Mouse (Mus musculus) midbrain, embryonic 12.5 days (tissue): ENCODE measurements at regions not wholly inside any gene's neighbourhood (a gene's known extent, or its start where the extent isn't known, plus 50 kb on each side); places are given as distances from the start of the nearest gene placed in this dataset.
A peak's percentile ranks its signal among the peaks of the same experiment; 100 is the strongest.

Experiments
- ATAC-seq: fragments of 200-750 bp; cut with Nextera tagmentation; 2 replicates; pipeline ENCODE4 v1.8.0; 2017; ENCODE audit warnings: low read depth, moderate TSS enrichment, moderate library complexity; ENCODE audit not compliant: low FRiP score
- H3K27ac ChIP-seq: fragments of 300-500 bp; sonication (generic); replicated peaks from 2 replicates; pipeline ENCODE4 v1.5.1; 2016; ENCODE audit warnings: mild to moderate bottlenecking
- H3K27me3 ChIP-seq: fragments of 300-500 bp; sonication (generic); 2 replicates; pipeline ENCODE4 v1.6.1; 2016; ENCODE audit warnings: mild to moderate bottlenecking
- H3K36me3 ChIP-seq: fragments of 300-500 bp; sonication (generic); 2 replicates; pipeline ENCODE4 v1.6.1; 2016
- H3K4me1 ChIP-seq: fragments of 300-500 bp; sonication (generic); 2 replicates; pipeline ENCODE4 v1.6.1; 2016
- H3K4me2 ChIP-seq: fragments of 300-500 bp; sonication (generic); replicated peaks from 2 replicates; pipeline ENCODE4 v1.6.1; 2016; ENCODE audit warnings: mild to moderate bottlenecking, moderate library complexity
- H3K4me3 ChIP-seq: fragments of 300-500 bp; sonication (generic); 2 replicates; pipeline ENCODE4 v1.5.1; 2016; ENCODE audit warnings: mild to moderate bottlenecking
- H3K9ac ChIP-seq: fragments of 300-500 bp; sonication (generic); replicated peaks from 2 replicates; pipeline ENCODE4 v1.6.1; 2016; ENCODE audit warnings: mild to moderate bottlenecking, moderate library complexity
- H3K9me3 ChIP-seq: fragments of 300-500 bp; sonication (generic); 2 replicates; pipeline ENCODE4 v1.6.1; 2016; ENCODE audit warnings: mild to moderate bottlenecking
- WGBS: fragments of 180-500 bp; shearing (Covaris S2); methylation state at CpG from one replicate; pipeline ENCODE4 v1.1.7; 2016; 5-methylcytosine and 5-hydroxymethylcytosine counted together

GRCm38 (mm10) chr15:97620261-97620660 is 85.4 kb downstream of the Rpap3 start:
- Histone ChIP-seq H3K4me3 (no peak overlapping the region), H3K4me2 (no peak overlapping the region), H3K27ac (no peak overlapping the region), H3K27me3 (no peaks in the 10 kb centered on the region), H3K9ac (no peak overlapping the region), H3K9me3 (no peaks in the 10 kb centered on the region), H3K36me3 (no peaks in the 10 kb centered on the region), H3K4me1 (no peaks in the 10 kb centered on the region)
- ATAC-seq = no peak
- 79% methylated on average over 6 of the region's 6 CpGs for WGBS

- H3K4me2 ChIP-seq = no peak overlapping the region
- 87% methylated on average over 7 of the region's 7 CpGs for WGBS
- ATAC-seq = no peak
- no peaks in the 10 kb centered on the region for H3K36me3 ChIP-seq
- H3K4me3 ChIP-seq = no peak overlapping the region
- no peaks in the 10 kb centered on the region for H3K27me3 ChIP-seq
- H3K4me1 ChIP-seq = no peaks in the 10 kb centered on the region
- H3K9me3 ChIP-seq = no peaks in the 10 kb centered on the region
- H3K9ac ChIP-seq = no peak overlapping the region
- no peak overlapping the region for H3K27ac ChIP-seq
Observed at GRCm38 (mm10) chr15:97619764-97620163, 85.9 kb downstream of the Rpap3 start.

- WGBS = 91% methylated on average over 2 of the region's 2 CpGs
- ATAC-seq = no peak
- H3K9me3 ChIP-seq = no peaks in the 10 kb centered on the region
Observed at GRCm38 (mm10) chr15:97612325-97612724, 93.3 kb downstream of the Rpap3 start.

GRCm38 (mm10) chr15:97610767-97611166 is 94.9 kb downstream of the Rpap3 start:
- Histone ChIP-seq H3K27ac (no peak overlapping the region), H3K4me2 (no peak overlapping the region), H3K9me3 (no peaks in the 10 kb centered on the region), H3K4me1 (peaks cover 13% of the 10 kb centered on the region), H3K4me3 (no peak overlapping the region), H3K36me3 (no peaks in the 10 kb centered on the region), H3K27me3 (peaks cover 7% of the 10 kb centered on the region; the same call in 1 of the 2 replicates), H3K9ac (no peak overlapping the region)
- 91% methylated on average over 4 of the region's 4 CpGs for WGBS
- no peak for ATAC-seq

More at GRCm38 (mm10) chr15:97612325-97612724, 93.3 kb downstream of the Rpap3 start:
- H3K27me3 ChIP-seq = peaks cover 6% of the 10 kb centered on the region; the same call in 1 of the 2 replicates
- H3K9ac ChIP-seq = no peak overlapping the region
- no peaks in the 10 kb centered on the region for H3K4me1 ChIP-seq
- no peak overlapping the region for H3K27ac ChIP-seq
- H3K4me3 ChIP-seq = no peak overlapping the region
- H3K4me2 ChIP-seq = no peak overlapping the region
- no peaks in the 10 kb centered on the region for H3K36me3 ChIP-seq

- ATAC-seq = no peak
- peaks cover 13% of the 10 kb centered on the region for H3K4me1 ChIP-seq
- no peak overlapping the region for H3K9ac ChIP-seq
- no peak overlapping the region for H3K27ac ChIP-seq
- H3K9me3 ChIP-seq = no peaks in the 10 kb centered on the region
- no peak overlapping the region for H3K4me2 ChIP-seq
- 53% methylated on average over 7 of the region's 7 CpGs for WGBS
- peaks cover 17% of the 10 kb centered on the region for H3K27me3 ChIP-seq
- no peak overlapping the region for H3K4me3 ChIP-seq
- H3K36me3 ChIP-seq = no peaks in the 10 kb centered on the region
Observed at GRCm38 (mm10) chr15:97609496-97609895, 96.1 kb downstream of the Rpap3 start.

GRCm38 (mm10) chr15:97608651-97609050 is 97.0 kb downstream of the Rpap3 start:
- Histone ChIP-seq H3K4me2 (no peak overlapping the region), H3K4me3 (no peak overlapping the region), H3K27me3 (peaks cover 17% of the 10 kb centered on the region), H3K9me3 (no peaks in the 10 kb centered on the region), H3K4me1 (peaks cover 13% of the 10 kb centered on the region), H3K36me3 (no peaks in the 10 kb centered on the region), H3K9ac (no peak overlapping the region), H3K27ac (no peak overlapping the region)
- ATAC-seq = no peak
- WGBS = 79% methylated on average over 7 of the region's 7 CpGs

- Histone ChIP-seq H3K27ac (peak overlapping the region; percentile 93), H3K4me2 (peak overlapping the region; percentile 61), H3K9me3 (no peaks in the 10 kb centered on the region), H3K4me3 (no peak overlapping the region), H3K4me1 (peaks cover 13% of the 10 kb centered on the region), H3K36me3 (no peaks in the 10 kb centered on the region), H3K9ac (peak overlapping the region; percentile 49; the same call in 1 of the 2 replicates), H3K27me3 (peaks cover 20% of the 10 kb centered on the region)
- no peak for ATAC-seq
- 51% methylated on average over 15 of the region's 15 CpGs for WGBS
Observed at GRCm38 (mm10) chr15:97607617-97608206, 97.9 kb downstream of the Rpap3 start.

GRCm38 (mm10) chr15:97606630-97607381 is 98.8 kb downstream of the Rpap3 start:
- H3K4me3 ChIP-seq = peak overlapping the region; percentile 41

GRCm38 (mm10) chr15:97606232-97606629 is 99.4 kb downstream of the Rpap3 start:
- peak overlapping the region; percentile 61 for H3K4me2 ChIP-seq
- H3K27me3 ChIP-seq = peaks cover 20% of the 10 kb centered on the region
- peak overlapping the region; percentile 41 for H3K4me3 ChIP-seq
- peaks cover 13% of the 10 kb centered on the region for H3K4me1 ChIP-seq
- H3K36me3 ChIP-seq = no peaks in the 10 kb centered on the region
- ATAC-seq = peak; percentile 28; the same call in 1 of the 2 replicates
- no peaks in the 10 kb centered on the region for H3K9me3 ChIP-seq
- H3K27ac ChIP-seq = peak overlapping the region; percentile 93
- WGBS = 30% methylated on average over 6 of the region's 6 CpGs
- H3K9ac ChIP-seq = peak overlapping the region; percentile 49

More at GRCm38 (mm10) chr15:97606630-97607381, 98.8 kb downstream of the Rpap3 start:
- peak overlapping the region; percentile 49 for H3K9ac ChIP-seq
- H3K4me2 ChIP-seq = peak overlapping the region; percentile 61
- peak; percentile 84 for ATAC-seq
- peaks cover 13% of the 10 kb centered on the region for H3K4me1 ChIP-seq
- peaks cover 20% of the 10 kb centered on the region for H3K27me3 ChIP-seq
- no peaks in the 10 kb centered on the region for H3K9me3 ChIP-seq
- peak overlapping the region; percentile 93 for H3K27ac ChIP-seq
- H3K36me3 ChIP-seq = no peaks in the 10 kb centered on the region
- 5% methylated on average over 25 of the region's 25 CpGs for WGBS

GRCm38 (mm10) chr15:97605791-97606190 is 99.8 kb downstream of the Rpap3 start:
- Histone ChIP-seq H3K36me3 (no peaks in the 10 kb centered on the region), H3K4me1 (peaks cover 13% of the 10 kb centered on the region), H3K9me3 (no peaks in the 10 kb centered on the region), H3K27me3 (peaks cover 20% of the 10 kb centered on the region), H3K27ac (peak overlapping the region; percentile 93; the same call in 1 of the 2 replicates), H3K9ac (no peak overlapping the region), H3K4me3 (no peak overlapping the region), H3K4me2 (no peak overlapping the region)
- 84% methylated on average over 7 of the region's 7 CpGs for WGBS
- no peak for ATAC-seq

- Histone ChIP-seq H3K4me3 (no peak overlapping the region), H3K9me3 (no peaks in the 10 kb centered on the region), H3K9ac (no peak overlapping the region), H3K4me2 (no peak overlapping the region), H3K27ac (no peak overlapping the region), H3K36me3 (no peaks in the 10 kb centered on the region), H3K27me3 (peaks cover 20% of the 10 kb centered on the region), H3K4me1 (peaks cover 13% of the 10 kb centered on the region)
- ATAC-seq = no peak
- WGBS = 52% methylated on average over 6 of the region's 6 CpGs
Observed at GRCm38 (mm10) chr15:97603492-97603891, 102.1 kb downstream of the Rpap3 start.

- peaks cover 3% of the 10 kb centered on the region; the same call in 1 of the 2 replicates for H3K27me3 ChIP-seq
- H3K27ac ChIP-seq = no peak overlapping the region
- WGBS = 89% methylated on average over 8 of the region's 8 CpGs
- no peak for ATAC-seq
- no peak overlapping the region for H3K4me3 ChIP-seq
- H3K9me3 ChIP-seq = no peaks in the 10 kb centered on the region
- no peak overlapping the region for H3K4me2 ChIP-seq
- H3K36me3 ChIP-seq = no peaks in the 10 kb centered on the region
- H3K9ac ChIP-seq = no peak overlapping the region
- peaks cover 18% of the 10 kb centered on the region for H3K4me1 ChIP-seq
Observed at GRCm38 (mm10) chr15:97598270-97598669, 107.4 kb downstream of the Rpap3 start.
